Mouse (Mus musculus) G1E-ER4 (cell line): ENCODE data around the gene Ccdc9b. TPM values are rescaled to one million over a fixed set of nuclear protein-coding genes. Genes with fewer than 3 reads are reported as not detected.

Experiments
- GATA1 ChIP-seq: IDR thresholded peaks from one replicate; pipeline ENCODE4 v1.8.0; 2012; ENCODE audit warnings: low read length, inconsistent platforms
- polyA plus RNA-seq: library from polyadenylated mRNA; stranded (reverse); fragments of >175 nt; gene quantifications from 2 replicates; pipeline ENCODE4 v1.2.3, GENCODE M21; 2012

Gene Ccdc9b
- polyA plus RNA-seq, 1 experiment, result 0.03 TPM

DNA sequence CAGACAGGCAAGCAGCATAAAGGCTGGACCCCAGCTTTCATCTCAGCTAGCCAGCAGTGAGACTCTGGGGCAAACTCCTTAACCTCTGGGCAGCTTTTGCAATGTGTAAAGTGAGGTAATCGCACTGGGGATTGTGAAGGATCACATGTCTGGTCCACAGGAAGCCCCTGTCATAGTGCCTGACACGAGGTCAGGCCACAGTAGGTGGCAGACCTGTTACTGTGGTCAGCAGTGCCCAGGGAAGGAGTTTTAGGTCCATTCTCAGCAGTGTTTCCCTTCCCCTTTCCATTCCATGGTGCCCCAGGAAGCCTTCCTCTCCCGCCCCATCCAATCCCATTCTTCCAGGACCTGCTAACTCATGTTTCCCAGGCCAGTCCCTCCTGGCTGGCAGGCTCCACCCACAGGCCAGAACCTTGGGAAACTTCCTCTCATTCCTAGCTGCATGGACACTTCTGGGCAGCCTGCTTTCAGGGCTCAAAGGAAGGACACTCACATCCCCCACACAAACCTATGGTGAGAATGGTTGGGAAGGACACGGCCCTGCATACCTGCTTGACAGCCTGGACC, 52.7 kb downstream of the Ccdc9b start:
- no peak for TF ChIP-seq GATA1

DNA sequence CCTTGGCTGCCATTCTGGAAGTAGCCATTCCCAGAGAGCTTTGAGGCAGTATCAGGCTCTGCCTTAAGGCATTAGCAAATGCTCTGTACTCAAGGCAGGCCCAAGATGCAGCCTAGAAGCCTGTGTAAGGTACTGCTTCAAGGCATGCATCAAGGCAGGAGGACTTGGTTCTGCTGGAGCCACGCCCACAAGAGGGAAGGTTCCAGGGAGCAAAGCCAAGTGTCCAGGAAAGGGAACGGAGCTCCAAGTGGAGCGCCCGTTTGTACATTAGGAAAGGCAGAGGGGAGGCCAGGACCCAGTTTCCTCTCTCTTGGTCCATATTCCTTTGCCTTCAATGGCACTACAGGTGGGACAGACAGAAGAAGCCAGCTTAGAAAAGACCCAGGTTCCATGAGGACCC, 54.0 kb downstream of the Ccdc9b start:
- no peak for TF ChIP-seq GATA1

DNA sequence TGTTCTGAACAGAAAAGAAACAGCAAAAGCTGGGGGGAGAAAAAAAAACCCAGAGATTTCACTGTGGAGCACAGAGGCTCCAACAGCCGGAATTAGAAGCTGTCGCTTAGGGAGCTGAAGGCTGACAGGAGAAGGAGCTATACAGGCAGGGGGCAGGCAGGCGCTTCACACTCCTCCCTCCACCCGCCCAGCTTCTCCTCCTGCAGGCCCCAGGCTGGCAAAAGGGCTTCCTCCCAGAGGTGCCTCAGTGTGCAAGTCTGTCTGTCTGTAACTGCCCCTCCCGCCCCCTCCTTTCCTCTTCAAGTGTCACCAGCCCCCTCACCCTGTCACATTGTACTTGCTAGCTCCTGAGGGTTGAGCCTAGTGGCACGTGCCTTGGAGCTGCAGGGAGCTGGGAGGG, 56.0 kb downstream of the Ccdc9b start:
- TF ChIP-seq GATA1, result no peak

Other genes starting within 250 kb of the Ccdc9b start
- not detected in 2 replicates for gene Bmf, start 213.0 kb downstream of the Ccdc9b start, polyA plus RNA-seq
- 31.5 and 36.2 TPM in 2 replicates for gene Bub1b, start 164.4 kb downstream of the Ccdc9b start, polyA plus RNA-seq
- gene Pak6, start 99.4 kb downstream of the Ccdc9b start, polyA plus RNA-seq, result 31.1 and 37.5 TPM in 2 replicates
- not detected in 2 replicates for gene Ankrd63, start 58.7 kb downstream of the Ccdc9b start, polyA plus RNA-seq
- gene Plcb2, start 34.2 kb downstream of the Ccdc9b start, polyA plus RNA-seq, result 0.25 and 0.35 TPM in 2 replicates
- 19.7 and 23.8 TPM in 2 replicates for gene Inafm2, start 16.9 kb downstream of the Ccdc9b start, polyA plus RNA-seq
- gene Phgr1, start 10.1 kb upstream of the Ccdc9b start, polyA plus RNA-seq, result not detected in 2 replicates
- 0.02 and 0.03 TPM in 2 replicates for gene Disp2, start 17.1 kb upstream of the Ccdc9b start, polyA plus RNA-seq
- gene Knstrn, start 51.3 kb upstream of the Ccdc9b start, polyA plus RNA-seq, result 100 and 129 TPM in 2 replicates
- 4.7 and 10.5 TPM in 2 replicates for gene Ivd, start 99.3 kb upstream of the Ccdc9b start, polyA plus RNA-seq
- 60.4 and 68.6 TPM in 2 replicates for gene Bahd1, start 137.7 kb upstream of the Ccdc9b start, polyA plus RNA-seq
- gene Chst14, start 163.8 kb upstream of the Ccdc9b start, polyA plus RNA-seq, result 6.0 and 9.3 TPM in 2 replicates